Mouse (Mus musculus) ES-Bruce4 (cell line): ENCODE results near the gene Dnase1l2. TPM values are rescaled to one million over a fixed set of nuclear protein-coding genes. Genes with fewer than 3 reads are reported as not detected.
"Not testable (repeated sequence)": the region's sequence is repeated elsewhere in the genome, so short reads cannot be mapped to it uniquely, and the experiment has no call there.

Source experiments
- H3K27ac ChIP-seq: 2 replicates; pipeline ENCODE4 v1.5.1; 2012; ENCODE audit warnings: low read length, inconsistent platforms; ENCODE audit not compliant: insufficient read depth
- H3K27me3 ChIP-seq: 2 replicates; pipeline ENCODE4 v1.6.1; 2012; ENCODE audit warnings: mild to moderate bottlenecking, low read length, inconsistent platforms; ENCODE audit not compliant: control insufficient read depth, poor library complexity, insufficient read depth, severe bottlenecking
- H3K36me3 ChIP-seq: 2 replicates; pipeline ENCODE4 v1.6.1; 2012; ENCODE audit warnings: inconsistent platforms, mild to moderate bottlenecking, low read length, moderate library complexity; ENCODE audit not compliant: control insufficient read depth, poor library complexity, insufficient read depth, severe bottlenecking
- H3K4me1 ChIP-seq: one replicate; pipeline ENCODE4 v1.8.1; 2011; ENCODE audit warnings: low read length; ENCODE audit not compliant: control insufficient read depth, insufficient read depth
- H3K4me3 ChIP-seq: 2 replicates; pipeline ENCODE4 v1.5.1; 2011; ENCODE audit warnings: low read depth, mild to moderate bottlenecking, low read length
- H3K9ac ChIP-seq: 2 replicates; pipeline ENCODE4 v1.6.1; 2012; ENCODE audit warnings: low read depth, mild to moderate bottlenecking, inconsistent platforms; ENCODE audit not compliant: poor library complexity, severe bottlenecking
- H3K9me3 ChIP-seq: replicated peaks from 2 replicates; pipeline ENCODE4 v1.6.1; 2012; ENCODE audit warnings: mild to moderate bottlenecking, low read length, inconsistent platforms; ENCODE audit not compliant: control insufficient read depth, poor library complexity, insufficient read depth, severe bottlenecking
- CTCF ChIP-seq: IDR thresholded peaks from one replicate; pipeline ENCODE4 v1.8.1; 2011; ENCODE audit warnings: low read depth, low read length
- EP300 ChIP-seq: IDR thresholded peaks from 2 replicates; pipeline ENCODE4 v1.6.1; 2011; ENCODE audit warnings: low read depth, low read length; ENCODE audit not compliant: insufficient read depth
- POLR2A ChIP-seq: IDR thresholded peaks from one replicate; pipeline ENCODE4 v1.8.1; 2011; ENCODE audit warnings: low read length; ENCODE audit not compliant: insufficient read depth
- polyA plus RNA-seq: library from polyadenylated mRNA; stranded (reverse); fragments of >200 nt; gene quantifications from 2 replicates; pipeline ENCODE4 v1.2.4, GENCODE M21; 2011; ENCODE audit warnings: low read depth; ENCODE audit not compliant: missing spikeins, insufficient read depth, insufficient read length

Gene Dnase1l2
- polyA plus RNA-seq, 1 experiment = 0.42 TPM

GRCm38 (mm10) chr17:24469336-24469909 lies 26.5 kb upstream of the Dnase1l2 start:
- peak overlapping the region; percentile 40 for H3K9ac ChIP-seq
- H3K9me3 ChIP-seq = no peaks in the 10 kb centered on the region
- peak overlapping the region; percentile 47 for H3K27ac ChIP-seq
- no peaks in the 10 kb centered on the region for H3K27me3 ChIP-seq
- peaks cover 5% of the 10 kb centered on the region; the same call in 1 of the 2 replicates for H3K36me3 ChIP-seq
- H3K4me3 ChIP-seq = peak overlapping the region; percentile 93
- H3K4me1 ChIP-seq = peaks cover 1% of the 10 kb centered on the region
- TF ChIP-seq POLR2A (no peak), CTCF (no peak), EP300 (no peak)

- TF ChIP-seq EP300 (no peak), CTCF (no peak), POLR2A (no peak)
- no peak overlapping the region for H3K9ac ChIP-seq
- no peak overlapping the region for H3K4me3 ChIP-seq
- no peaks in the 10 kb centered on the region for H3K9me3 ChIP-seq
- H3K27me3 ChIP-seq = no peaks in the 10 kb centered on the region
- H3K4me1 ChIP-seq = peaks cover 1% of the 10 kb centered on the region
- peaks cover 5% of the 10 kb centered on the region; the same call in 1 of the 2 replicates for H3K36me3 ChIP-seq
- H3K27ac ChIP-seq = no peak overlapping the region
These were observed 25.8 kb upstream of the Dnase1l2 start for GRCm38 (mm10) chr17:24468636-24469246.

GRCm38 (mm10) chr17:24463374-24464133 lies 20.6 kb upstream of the Dnase1l2 start:
- H3K4me1 ChIP-seq = no peaks in the 10 kb centered on the region
- TF ChIP-seq POLR2A (no peak), EP300 (no peak), CTCF (no peak)

GRCm38 (mm10) chr17:24462932-24463331 lies 20.0 kb upstream of the Dnase1l2 start:
- no peaks in the 10 kb centered on the region for H3K4me1 ChIP-seq
- no peaks in the 10 kb centered on the region for H3K27me3 ChIP-seq
- no peak overlapping the region for H3K4me3 ChIP-seq
- H3K27ac ChIP-seq = no peak overlapping the region
- 0 out of 2 replicates have a peak overlapping the region, but pooled peaks have one; percentile 14 for H3K9ac ChIP-seq
- H3K36me3 ChIP-seq = peaks cover 5% of the 10 kb centered on the region; the same call in 1 of the 2 replicates
- TF ChIP-seq POLR2A (no peak), CTCF (no peak)
- H3K9me3 ChIP-seq = no peaks in the 10 kb centered on the region

More at GRCm38 (mm10) chr17:24463374-24464133, 20.6 kb upstream of the Dnase1l2 start:
- H3K27ac ChIP-seq = no peak overlapping the region
- H3K4me3 ChIP-seq = no peak overlapping the region
- 0 out of 2 replicates have a peak overlapping the region, but pooled peaks have one; percentile 14 for H3K9ac ChIP-seq
- H3K36me3 ChIP-seq = peaks cover 5% of the 10 kb centered on the region; the same call in 1 of the 2 replicates
- no peaks in the 10 kb centered on the region for H3K9me3 ChIP-seq
- no peaks in the 10 kb centered on the region for H3K27me3 ChIP-seq

GRCm38 (mm10) chr17:24461580-24461979 lies 18.7 kb upstream of the Dnase1l2 start:
- no peak overlapping the region for H3K9ac ChIP-seq
- no peaks in the 10 kb centered on the region for H3K4me1 ChIP-seq
- no peak overlapping the region for H3K4me3 ChIP-seq
- H3K9me3 ChIP-seq = no peaks in the 10 kb centered on the region
- H3K36me3 ChIP-seq = peaks cover 5% of the 10 kb centered on the region; the same call in 1 of the 2 replicates
- TF ChIP-seq EP300 (no peak), CTCF (no peak), POLR2A (no peak)
- H3K27me3 ChIP-seq = no peaks in the 10 kb centered on the region
- no peak overlapping the region for H3K27ac ChIP-seq

GRCm38 (mm10) chr17:24455523-24456206 lies 12.8 kb upstream of the Dnase1l2 start:
- Histone ChIP-seq H3K9ac (peak overlapping the region; percentile 59; the same call in 1 of the 2 replicates), H3K27ac (peak overlapping the region; percentile 72), H3K4me3 (peak overlapping the region; percentile 33)
- not testable (repeated sequence) for H3K27me3 ChIP-seq, H3K4me1 ChIP-seq, H3K9me3 ChIP-seq, H3K36me3 ChIP-seq
